Mouse (Mus musculus) hindbrain, embryonic 14.5 days (tissue): ENCODE results near the gene Slc39a11. TPM values are rescaled to one million over a fixed set of nuclear protein-coding genes. Genes with fewer than 3 reads are reported as not detected.
A peak's percentile ranks its signal among the peaks of the same experiment; 100 is the strongest.

ENCODE experiments used
- ATAC-seq: fragments of 200-750 bp; cut with Nextera tagmentation; 2 replicates; pipeline ENCODE4 v1.8.0; 2017; ENCODE audit warnings: moderate number of reproducible peaks, mild to moderate bottlenecking, moderate TSS enrichment, moderate library complexity; ENCODE audit not compliant: low FRiP score
- DNase-seq: peaks from one replicate; pipeline ENCODE4 v3.0.0-alpha.2; 2015; ENCODE audit warnings: low spot score
- H3K27ac ChIP-seq: fragments of 300-500 bp; sonication (generic); 2 replicates; pipeline ENCODE4 v1.5.1; 2014; ENCODE audit warnings: mild to moderate bottlenecking, moderate library complexity
- H3K27me3 ChIP-seq: fragments of 300-500 bp; sonication (generic); 2 replicates; pipeline ENCODE4 v1.6.1; 2014; ENCODE audit warnings: mild to moderate bottlenecking, low read length, mixed read lengths; ENCODE audit not compliant: control insufficient read depth, insufficient read depth
- H3K36me3 ChIP-seq: fragments of 300-500 bp; sonication (generic); replicated peaks from 2 replicates; pipeline ENCODE4 v1.6.1; 2014; ENCODE audit not compliant: control insufficient read depth, insufficient read depth
- H3K4me1 ChIP-seq: fragments of 300-500 bp; sonication (generic); replicated peaks from 2 replicates; pipeline ENCODE4 v1.6.1; 2014; ENCODE audit warnings: antibody characterized with exemption, low read length, mixed read lengths; ENCODE audit not compliant: control insufficient read depth, insufficient read depth
- H3K4me2 ChIP-seq: fragments of 300-500 bp; sonication (generic); replicated peaks from 2 replicates; pipeline ENCODE4 v1.6.1; 2014; ENCODE audit warnings: mild to moderate bottlenecking, moderate library complexity
- H3K4me3 ChIP-seq: fragments of 300-500 bp; sonication (generic); replicated peaks from 2 replicates; pipeline ENCODE4 v1.5.1; 2014; ENCODE audit warnings: mild to moderate bottlenecking, low read length
- H3K9ac ChIP-seq: fragments of 300-500 bp; sonication (generic); 2 replicates; pipeline ENCODE4 v1.6.1; 2014
- H3K9me3 ChIP-seq: fragments of 300-500 bp; sonication (generic); 2 replicates; pipeline ENCODE4 v1.6.1; 2016; ENCODE audit warnings: low read length; ENCODE audit not compliant: control insufficient read depth
- WGBS: fragments of 180-500 bp; shearing (Covaris S2); extraction: QIAGEN DNeasy Blood & Tissue Kit; methylation state at CpG from one replicate; pipeline ENCODE4 v1.1.7; 2014; 5-methylcytosine and 5-hydroxymethylcytosine counted together
- polyA plus RNA-seq: library from polyadenylated mRNA; unstranded; fragments of >200 nt; fragmentation: Nextera tagmentation; extraction: Ambion mirVana; gene quantifications from 2 replicates; pipeline ENCODE4 v1.2.1, GENCODE M21; 2014

Gene Slc39a11
- polyA plus RNA-seq, 1 experiment from 2014 or later: 25.5 TPM

DNA sequence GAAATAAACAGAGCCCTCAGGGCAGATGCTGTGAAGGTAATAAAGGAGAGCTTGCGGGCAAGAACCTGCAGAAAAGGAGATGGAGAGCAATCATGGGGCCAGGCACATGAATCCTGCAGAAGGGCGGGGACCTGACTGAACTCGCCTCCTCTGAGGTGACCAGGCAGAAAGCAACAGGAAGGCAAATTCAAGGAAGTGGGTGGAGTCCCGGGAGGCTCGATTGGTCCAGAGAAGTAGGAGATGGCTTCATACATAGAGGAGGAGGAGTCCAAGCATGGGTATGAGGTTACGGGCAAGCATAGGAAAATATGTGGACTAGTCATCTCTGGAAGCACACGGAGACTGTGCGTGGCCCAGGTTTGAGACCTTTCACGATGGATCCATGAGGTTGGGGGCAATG, 212.5 kb downstream of the Slc39a11 start:
- Histone ChIP-seq H3K4me1 (peaks cover 14% of the 10 kb centered on the region), H3K9me3 (0 out of 2 replicates have a peak, but pooled peaks cover 4% of the 10 kb centered on the region), H3K4me3 (no peak overlapping the region), H3K36me3 (no peaks in the 10 kb centered on the region), H3K27ac (no peak overlapping the region), H3K4me2 (no peak overlapping the region), H3K9ac (no peak overlapping the region), H3K27me3 (no peaks in the 10 kb centered on the region)
- DNase-seq: no peak
- ATAC-seq: no peak
- WGBS: 96% methylated on average over 9 of the region's 9 CpGs

DNA sequence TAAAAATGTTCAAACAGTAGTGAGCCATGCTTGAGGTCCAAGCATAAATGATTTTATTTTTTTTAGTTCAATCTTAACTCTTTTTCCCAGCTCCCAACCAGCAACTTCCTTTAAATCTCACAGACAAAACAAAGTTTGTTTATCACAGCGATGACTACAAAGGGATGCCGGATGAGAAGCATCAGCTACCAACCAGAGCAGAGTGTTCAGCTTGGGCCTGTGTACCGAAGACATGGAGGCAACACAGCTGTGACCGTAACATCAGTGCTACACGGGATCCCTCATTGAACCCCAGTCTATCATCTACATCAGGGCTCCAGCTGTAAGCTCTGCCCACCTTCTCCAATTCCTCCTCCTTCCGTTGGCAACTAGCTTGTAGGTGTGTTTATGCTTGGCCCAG, 213.6 kb downstream of the Slc39a11 start:
- 81% methylated on average over 6 of the region's 6 CpGs for WGBS

DNA sequence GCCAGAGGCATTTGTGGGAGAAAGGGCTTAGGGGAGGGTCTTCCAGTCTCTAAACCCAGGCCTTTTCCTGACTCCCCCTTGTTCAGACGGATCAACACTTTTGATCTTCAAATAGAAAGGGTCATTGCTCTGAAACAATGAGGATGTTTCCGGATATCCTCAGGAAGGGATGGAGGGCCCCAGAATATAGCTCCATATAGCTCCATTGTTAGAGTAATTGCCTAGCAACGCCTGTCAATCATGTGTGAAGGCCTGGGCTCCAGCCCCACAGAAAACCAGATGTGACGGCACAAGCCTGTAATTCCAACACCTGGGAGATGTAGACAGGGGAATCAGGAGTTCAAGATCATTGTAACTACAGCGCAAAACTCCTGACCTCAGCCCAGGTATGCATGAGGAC, 214.2 kb downstream of the Slc39a11 start:
- H3K4me3 ChIP-seq: no peak overlapping the region
- H3K27ac ChIP-seq: no peak overlapping the region
- H3K36me3 ChIP-seq: no peaks in the 10 kb centered on the region
- H3K9ac ChIP-seq: no peak overlapping the region
- no peak for ATAC-seq
- H3K9me3 ChIP-seq: no peaks in the 10 kb centered on the region
- H3K4me2 ChIP-seq: no peak overlapping the region
- H3K4me1 ChIP-seq: peaks cover 14% of the 10 kb centered on the region
- WGBS: 29% methylated on average over 5 of the region's 5 CpGs
- no peaks in the 10 kb centered on the region for H3K27me3 ChIP-seq
- no peak for DNase-seq

More for the DNA sequence above, 213.6 kb downstream of the Slc39a11 start:
- Histone ChIP-seq H3K9ac (no peak overlapping the region), H3K27ac (no peak overlapping the region), H3K4me1 (peaks cover 14% of the 10 kb centered on the region), H3K4me2 (no peak overlapping the region), H3K36me3 (no peaks in the 10 kb centered on the region), H3K27me3 (no peaks in the 10 kb centered on the region), H3K9me3 (0 out of 2 replicates have a peak, but pooled peaks cover 4% of the 10 kb centered on the region), H3K4me3 (no peak overlapping the region)
- ATAC-seq (no peak), DNase-seq (no peak)

DNA sequence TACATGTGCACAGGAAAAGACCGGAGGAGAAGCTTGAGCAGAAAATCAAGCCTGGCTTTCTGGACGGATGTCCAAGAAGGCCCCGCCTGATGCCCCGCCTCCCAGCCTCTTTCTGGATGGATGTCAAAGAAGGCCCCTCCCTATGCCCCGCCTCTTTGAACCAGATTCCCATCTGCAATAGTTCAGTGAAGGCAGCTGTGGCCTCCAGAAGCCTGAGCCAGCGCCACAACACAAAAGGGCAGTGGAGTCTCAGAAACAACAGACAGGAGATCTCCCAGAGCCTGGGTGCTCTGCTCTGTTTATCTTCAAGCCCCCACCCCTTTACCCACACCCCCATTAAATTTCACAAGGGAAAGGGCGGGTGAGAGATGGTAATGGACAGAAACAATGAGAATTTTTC, 218.7 kb downstream of the Slc39a11 start:
- Histone ChIP-seq H3K36me3 (no peaks in the 10 kb centered on the region), H3K4me2 (no peak overlapping the region), H3K27ac (no peak overlapping the region), H3K9me3 (no peaks in the 10 kb centered on the region), H3K4me1 (peaks cover 6% of the 10 kb centered on the region; the same call in 1 of the 2 replicates), H3K27me3 (no peaks in the 10 kb centered on the region), H3K9ac (no peak overlapping the region), H3K4me3 (no peak overlapping the region)
- DNase-seq (no peak), ATAC-seq (no peak)
- WGBS: 67% methylated on average over 7 of the region's 7 CpGs

DNA sequence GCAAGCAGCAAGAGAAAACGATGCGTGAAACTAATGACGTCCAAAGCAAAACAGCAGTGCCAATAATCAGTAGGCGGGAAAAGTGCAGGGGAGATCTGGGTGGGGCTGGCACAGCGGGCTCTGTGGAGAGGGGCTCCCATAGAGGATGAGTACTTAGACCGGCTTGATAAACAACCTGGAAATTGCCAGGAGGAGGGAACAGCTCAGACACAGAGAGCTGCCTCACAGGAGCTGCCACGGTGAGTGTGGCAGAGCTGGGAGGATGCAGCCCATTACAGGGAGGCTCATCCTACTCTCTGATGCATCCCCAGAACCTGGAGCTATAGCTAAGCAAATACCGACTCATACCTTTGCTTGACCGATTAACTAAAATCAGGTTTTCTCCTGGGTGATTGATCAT, 224.0 kb downstream of the Slc39a11 start:
- DNase-seq (no peak), ATAC-seq (peak; percentile 34; the same call in 1 of the 2 replicates)
- H3K4me1 ChIP-seq: peaks cover 14% of the 10 kb centered on the region; the same call in 1 of the 2 replicates
- peak overlapping the region; percentile 43; the same call in 1 of the 2 replicates for H3K27ac ChIP-seq
- H3K4me3 ChIP-seq: no peak overlapping the region
- H3K27me3 ChIP-seq: no peaks in the 10 kb centered on the region
- no peaks in the 10 kb centered on the region for H3K36me3 ChIP-seq
- H3K9ac ChIP-seq: peak overlapping the region; percentile 9; the same call in 1 of the 2 replicates
- H3K4me2 ChIP-seq: no peak overlapping the region
- no peaks in the 10 kb centered on the region for H3K9me3 ChIP-seq
- WGBS: 47% methylated on average over 9 of the region's 9 CpGs

DNA sequence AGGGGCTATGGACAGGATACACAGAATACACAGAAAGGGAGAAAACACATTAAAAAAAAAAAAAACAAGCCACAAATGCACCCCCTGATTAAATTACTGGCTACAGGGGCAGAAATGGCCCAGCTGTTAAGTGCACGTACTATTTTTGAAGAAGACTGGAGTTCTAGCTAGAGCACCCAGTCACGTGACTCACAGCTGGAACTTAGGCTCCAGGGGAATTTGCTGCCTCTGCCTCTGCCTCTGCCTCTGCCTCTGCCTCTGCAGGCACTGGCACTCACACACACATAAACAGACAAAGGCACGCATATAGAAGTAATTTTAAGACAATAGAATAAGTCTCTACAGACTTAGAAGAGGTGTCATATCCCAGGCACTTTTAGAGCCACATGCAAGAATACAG, 224.4 kb downstream of the Slc39a11 start:
- Histone ChIP-seq H3K27ac (peak overlapping the region; percentile 43; the same call in 1 of the 2 replicates), H3K4me3 (no peak overlapping the region), H3K9ac (no peak overlapping the region), H3K27me3 (no peaks in the 10 kb centered on the region), H3K36me3 (no peaks in the 10 kb centered on the region), H3K9me3 (no peaks in the 10 kb centered on the region), H3K4me2 (no peak overlapping the region), H3K4me1 (peaks cover 14% of the 10 kb centered on the region; the same call in 1 of the 2 replicates)
- DNase-seq (no peak), ATAC-seq (no peak)
- WGBS: 60% methylated on average over 3 of the region's 3 CpGs

DNA sequence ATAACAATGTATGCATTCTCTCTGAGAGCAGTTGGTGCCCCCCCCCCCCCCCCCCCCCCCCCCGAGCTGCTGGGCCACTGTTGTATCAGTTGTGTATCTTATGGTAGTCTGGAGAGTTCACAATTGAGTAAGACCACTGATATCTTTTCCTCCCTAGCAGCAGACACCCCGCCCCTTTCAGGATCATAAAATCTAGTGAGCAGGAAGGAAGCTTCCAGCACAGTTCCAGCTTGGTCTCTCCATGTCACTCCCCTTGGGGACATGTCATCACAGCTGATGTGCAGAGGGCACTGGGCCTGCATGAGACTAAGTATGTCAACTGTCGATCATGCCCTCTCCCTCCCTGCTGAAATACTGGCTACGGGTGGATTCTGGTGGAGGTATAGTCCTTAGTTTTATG, 225.1 kb downstream of the Slc39a11 start:
- H3K27ac ChIP-seq: no peak overlapping the region
- no peaks in the 10 kb centered on the region for H3K27me3 ChIP-seq
- no peak overlapping the region for H3K4me3 ChIP-seq
- no peak overlapping the region for H3K9ac ChIP-seq
- H3K9me3 ChIP-seq: no peaks in the 10 kb centered on the region
- no peak for DNase-seq
- H3K4me1 ChIP-seq: peaks cover 14% of the 10 kb centered on the region; the same call in 1 of the 2 replicates
- 69% methylated on average over 4 of the region's 4 CpGs for WGBS
- H3K36me3 ChIP-seq: no peaks in the 10 kb centered on the region
- no peak for ATAC-seq
- no peak overlapping the region for H3K4me2 ChIP-seq

DNA sequence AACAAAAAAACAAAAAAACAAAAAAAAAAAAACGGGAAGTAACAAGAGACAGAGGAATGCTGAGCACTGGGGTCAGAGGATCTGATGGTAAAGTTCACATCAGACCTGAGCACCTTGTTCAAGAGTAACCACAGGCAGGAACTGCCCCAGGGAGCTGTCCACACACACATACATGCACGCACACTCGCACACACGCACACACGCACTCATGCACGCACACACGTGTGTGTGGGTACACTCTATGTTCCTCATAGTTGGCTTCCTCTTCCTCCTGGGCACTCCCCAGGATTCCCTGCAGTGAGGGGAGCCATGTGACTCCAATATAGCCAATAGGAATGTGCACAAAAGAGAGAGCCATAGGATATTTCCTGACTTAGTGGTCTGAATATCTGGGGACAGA, 227.3 kb downstream of the Slc39a11 start:
- Histone ChIP-seq H3K27me3 (no peaks in the 10 kb centered on the region), H3K9me3 (no peaks in the 10 kb centered on the region), H3K4me1 (peaks cover 14% of the 10 kb centered on the region; the same call in 1 of the 2 replicates), H3K27ac (no peak overlapping the region), H3K9ac (no peak overlapping the region), H3K4me3 (no peak overlapping the region), H3K4me2 (no peak overlapping the region), H3K36me3 (no peaks in the 10 kb centered on the region)
- ATAC-seq: no peak
- DNase-seq: no peak
- WGBS: 92% methylated on average over 7 of the region's 7 CpGs

DNA sequence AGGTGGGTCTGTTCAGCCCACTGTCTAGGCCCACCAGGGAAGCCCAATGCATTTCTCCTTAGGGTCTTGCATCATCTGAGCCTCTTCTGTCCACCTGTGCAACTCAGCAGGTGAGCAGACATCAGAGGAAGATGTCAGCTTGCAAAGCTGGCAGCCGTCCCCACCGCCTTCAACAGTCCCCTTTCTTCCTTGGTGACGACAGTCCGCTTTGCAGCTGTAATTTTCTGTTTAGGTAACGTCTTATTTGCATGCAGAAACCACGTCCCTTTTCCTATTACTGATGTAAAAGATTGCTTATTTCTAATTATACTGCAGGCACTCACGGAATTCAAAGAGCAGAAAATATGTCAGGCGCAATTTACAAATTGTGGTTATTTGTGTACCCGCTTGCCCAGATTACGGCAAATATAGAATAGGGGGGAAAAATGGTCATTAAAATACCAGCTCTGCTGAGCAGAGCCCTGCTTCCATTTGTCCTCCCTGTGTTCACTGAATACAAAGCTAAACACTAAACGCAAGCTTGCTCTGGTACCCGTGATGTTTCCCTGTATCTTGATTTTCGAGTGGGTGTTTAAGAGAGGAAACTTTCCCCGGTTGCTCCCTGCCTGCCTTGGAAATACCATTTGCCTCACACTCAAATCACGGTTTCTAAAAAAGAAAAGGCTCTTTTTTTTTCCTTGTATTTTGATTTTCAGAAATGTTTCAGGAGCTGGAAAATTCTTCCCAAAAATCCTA, 230.8 kb downstream of the Slc39a11 start:
- no peak for ATAC-seq
- no peak for DNase-seq
- H3K27me3 ChIP-seq: no peaks in the 10 kb centered on the region
- H3K4me1 ChIP-seq: no peaks in the 10 kb centered on the region
- H3K27ac ChIP-seq: peak overlapping the region; percentile 79
- no peaks in the 10 kb centered on the region for H3K36me3 ChIP-seq
- H3K9ac ChIP-seq: no peak overlapping the region
- no peaks in the 10 kb centered on the region for H3K9me3 ChIP-seq
- no peak overlapping the region for H3K4me2 ChIP-seq
- 67% methylated on average over 15 of the region's 15 CpGs for WGBS
- H3K4me3 ChIP-seq: no peak overlapping the region
